Mouse (Mus musculus) C2C12 (cell line): ENCODE data around the gene Syn3. TPM values are rescaled to one million over a fixed set of nuclear protein-coding genes. Genes with fewer than 3 reads are reported as not detected.

Experiments used
- H3K27me3 ChIP-seq: one replicate; pipeline ENCODE4 v1.6.1; 2011; ENCODE audit not compliant: control insufficient read depth, insufficient read depth, insufficient read length
- H3K36me3 ChIP-seq: one replicate; pipeline ENCODE4 v1.6.1; 2011; ENCODE audit not compliant: control insufficient read depth, insufficient read depth
- H3K4me3 ChIP-seq: one replicate; pipeline ENCODE4 v1.5.1; 2011; ENCODE audit warnings: mild to moderate bottlenecking, control low read depth; ENCODE audit not compliant: poor library complexity, insufficient read depth, severe bottlenecking
- H3K79me2 ChIP-seq: one replicate; pipeline ENCODE4 v1.6.1; 2011; ENCODE audit not compliant: control insufficient read depth, insufficient read depth
- H3K79me3 ChIP-seq: one replicate; pipeline ENCODE4 v1.6.1; 2011; ENCODE audit warnings: low read depth, control low read depth
- H3ac ChIP-seq: one replicate; pipeline ENCODE3; 2011; ENCODE audit warnings: low read depth; ENCODE audit not compliant: control insufficient read depth, insufficient read length
- CEBPB ChIP-seq: IDR thresholded peaks from one replicate; pipeline ENCODE4 v1.6.1; 2011; ENCODE audit warnings: low read depth, mild to moderate bottlenecking, control low read depth, moderate library complexity
- CTCF ChIP-seq: IDR thresholded peaks from one replicate; pipeline ENCODE4 v1.5.1; 2011; ENCODE audit not compliant: control insufficient read depth, insufficient read depth, insufficient read length
- FOSL1 ChIP-seq: IDR thresholded peaks from one replicate; pipeline ENCODE4 v1.8.0; 2011; ENCODE audit warnings: mild to moderate bottlenecking, low read length; ENCODE audit not compliant: poor library complexity, insufficient read depth, severe bottlenecking
- MAX ChIP-seq: IDR thresholded peaks from one replicate; pipeline ENCODE4 v1.6.1; 2011; ENCODE audit warnings: mild to moderate bottlenecking, control low read depth
- MYOD1 ChIP-seq: IDR thresholded peaks from one replicate; pipeline ENCODE4 v1.6.1; 2011; ENCODE audit warnings: low read depth; ENCODE audit not compliant: control insufficient read depth, insufficient read length
- MYOG ChIP-seq: IDR thresholded peaks from one replicate; pipeline ENCODE4 v1.6.1; 2011; ENCODE audit not compliant: control insufficient read depth, insufficient read length; ENCODE audit errors: extremely low read depth
- USF1 ChIP-seq: IDR thresholded peaks from one replicate; pipeline ENCODE4 v1.6.1; 2011; ENCODE audit warnings: low read depth, mild to moderate bottlenecking, control low read depth, moderate library complexity
- polyA plus RNA-seq: library from polyadenylated mRNA; unstranded; fragments of >200 nt; fragmentation: generic; extraction: Trizol; gene quantifications from one replicate; pipeline ENCODE4 v1.2.1, GENCODE M21; 2012; ENCODE audit warnings: missing spikeins

Syn3 gene
- polyA plus RNA-seq, 1 experiment = 0.20 TPM

- no peaks in the 10 kb centered on the region for H3K27me3 ChIP-seq
- TF ChIP-seq MYOD1 (no peak), USF1 (no peak), MYOG (no peak), MAX (no peak), CEBPB (no peak), CTCF (no peak), FOSL1 (no peak)
Measured at GRCm38 (mm10) chr10:86374061-86374460, 124.6 kb downstream of the Syn3 start.

GRCm38 (mm10) chr10:86371561-86371960 is 127.1 kb downstream of the Syn3 start:
- Histone ChIP-seq H3K79me3 (no peaks in the 10 kb centered on the region), H3ac (no peak overlapping the region), H3K4me3 (no peak overlapping the region), H3K27me3 (no peaks in the 10 kb centered on the region), H3K79me2 (no peaks in the 10 kb centered on the region), H3K36me3 (no peaks in the 10 kb centered on the region)
- TF ChIP-seq FOSL1 (no peak), CTCF (no peak), MYOD1 (no peak), MYOG (no peak), USF1 (no peak), MAX (no peak), CEBPB (no peak)

More at GRCm38 (mm10) chr10:86374061-86374460, 124.6 kb downstream of the Syn3 start:
- Histone ChIP-seq H3K79me2 (no peaks in the 10 kb centered on the region), H3K36me3 (no peaks in the 10 kb centered on the region), H3ac (no peak overlapping the region), H3K79me3 (no peaks in the 10 kb centered on the region), H3K4me3 (no peak overlapping the region)

GRCm38 (mm10) chr10:86369346-86369745 is 129.3 kb downstream of the Syn3 start:
- TF ChIP-seq MAX = no peak
- TF ChIP-seq FOSL1 = no peak
- no peak for TF ChIP-seq CTCF
- TF ChIP-seq USF1 = no peak
- no peak for TF ChIP-seq CEBPB
- no peak for TF ChIP-seq MYOD1
- TF ChIP-seq MYOG = no peak
- Histone ChIP-seq H3K79me2 (no peaks in the 10 kb centered on the region), H3K36me3 (no peaks in the 10 kb centered on the region), H3K27me3 (no peaks in the 10 kb centered on the region), H3ac (no peak overlapping the region), H3K4me3 (no peak overlapping the region), H3K79me3 (no peaks in the 10 kb centered on the region)

- no peak overlapping the region for H3ac ChIP-seq
- no peaks in the 10 kb centered on the region for H3K79me3 ChIP-seq
- H3K36me3 ChIP-seq = no peaks in the 10 kb centered on the region
- H3K27me3 ChIP-seq = no peaks in the 10 kb centered on the region
- no peak overlapping the region for H3K4me3 ChIP-seq
- H3K79me2 ChIP-seq = no peaks in the 10 kb centered on the region
- TF ChIP-seq MYOD1 (no peak), MYOG (no peak), FOSL1 (no peak)
Measured at GRCm38 (mm10) chr10:86368811-86369210, 129.9 kb downstream of the Syn3 start.

GRCm38 (mm10) chr10:86367346-86367745 is 131.3 kb downstream of the Syn3 start:
- Histone ChIP-seq H3K27me3 (no peaks in the 10 kb centered on the region), H3K79me2 (no peaks in the 10 kb centered on the region), H3K4me3 (no peak overlapping the region), H3K36me3 (no peaks in the 10 kb centered on the region), H3K79me3 (no peaks in the 10 kb centered on the region), H3ac (no peak overlapping the region)
- TF ChIP-seq FOSL1 (no peak), USF1 (no peak), CEBPB (no peak), CTCF (no peak), MYOG (no peak), MYOD1 (no peak), MAX (no peak)

GRCm38 (mm10) chr10:86365632-86366092 is 133.0 kb downstream of the Syn3 start:
- Histone ChIP-seq H3K79me2 (no peaks in the 10 kb centered on the region), H3K4me3 (no peak overlapping the region), H3K79me3 (no peaks in the 10 kb centered on the region), H3ac (no peak overlapping the region), H3K36me3 (no peaks in the 10 kb centered on the region), H3K27me3 (no peaks in the 10 kb centered on the region)
- TF ChIP-seq MYOG = no peak
- no peak for TF ChIP-seq MAX
- TF ChIP-seq CTCF = no peak
- TF ChIP-seq USF1 = no peak
- TF ChIP-seq FOSL1 = no peak
- no peak for TF ChIP-seq MYOD1
- no peak for TF ChIP-seq CEBPB
